Mouse (Mus musculus): ENCODE measurements around the gene Tktl2. TPM values are rescaled to one million over a fixed set of nuclear protein-coding genes. Genes with fewer than 3 reads are reported as not detected.

Tktl2 gene
- total and polyA plus RNA-seq, 3 experiments = not detected

DNA sequence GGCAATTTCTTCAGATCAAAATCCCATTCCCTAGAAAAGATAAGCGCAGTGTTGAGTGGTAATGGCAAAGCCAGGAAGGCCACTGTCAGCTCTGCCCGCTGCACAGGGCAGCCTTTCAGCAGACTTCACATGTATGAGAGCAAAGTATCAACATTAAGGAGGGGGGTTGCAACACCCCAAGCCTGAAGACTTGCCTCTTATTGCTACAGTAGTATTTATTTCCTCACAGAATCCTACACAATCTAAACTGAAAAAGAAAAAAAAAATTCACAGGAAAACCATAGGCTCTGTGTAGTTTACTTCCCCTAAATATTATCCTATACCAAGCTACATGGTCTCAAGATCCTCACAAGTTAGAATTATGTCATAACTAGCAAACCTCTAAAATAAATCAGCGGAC is 34.7 kb upstream of the Tktl2 start:
- peaks cover 0 to 9% of the 10 kb centered on the region in 2 experiments; a peak in 2 of 4 replicates for H3K36me3 ChIP-seq (ENCODE audit: control insufficient read depth in 1 of 2, insufficient read depth in 2 of 2, low read length in 2 of 2)
- H3K9me3 ChIP-seq (replicated peaks; ENCODE audit: insufficient read depth, low read length) = no peaks in the 10 kb centered on the region
- no peak overlapping the region for H3K9ac ChIP-seq (ENCODE audit: control insufficient read depth, low read depth, low read length, poor library complexity, severe bottlenecking)
- TF ChIP-seq POLR2AphosphoS2 (IDR thresholded peaks at IDR 0.05; ENCODE audit: low read length) (no peak), UBTF (IDR thresholded peaks at IDR 0.05; ENCODE audit: borderline replicate concordance, insufficient read depth, low read depth, low read length) (no peak), ZNF384 (IDR thresholded peaks at IDR 0.05; ENCODE audit: low read depth, low read length) (no peak), ETS1 (IDR thresholded peaks at IDR 0.05; ENCODE audit: low read depth, low read length) (no peak), ZKSCAN1 (IDR thresholded peaks at IDR 0.05; ENCODE audit: low read depth, low read length) (no peak)
- no peak for DNase-seq (ENCODE audit: low read depth, low spot score)
- H3K27me3 ChIP-seq (ENCODE audit: control insufficient read depth in 1 of 2, insufficient read depth in 2 of 2, low read length in 2 of 2) = no peaks in the 10 kb centered on the region
- no peaks in the 10 kb centered on the region for H3K4me1 ChIP-seq (ENCODE audit: control insufficient read depth in 1 of 2, insufficient read depth in 2 of 2, low read length in 2 of 2)
- H3K79me2 ChIP-seq (ENCODE audit: control insufficient read depth, insufficient read depth, low read length, poor library complexity) = no peaks in the 10 kb centered on the region
- H3K27ac ChIP-seq (ENCODE audit: control insufficient read depth, low read depth, low read length) = no peak overlapping the region
- H3K4me3 ChIP-seq (ENCODE audit: control insufficient read depth in 1 of 2, insufficient read depth in 1 of 2, low read depth in 2 of 2, low read length in 2 of 2) = no peak overlapping the region

DNA sequence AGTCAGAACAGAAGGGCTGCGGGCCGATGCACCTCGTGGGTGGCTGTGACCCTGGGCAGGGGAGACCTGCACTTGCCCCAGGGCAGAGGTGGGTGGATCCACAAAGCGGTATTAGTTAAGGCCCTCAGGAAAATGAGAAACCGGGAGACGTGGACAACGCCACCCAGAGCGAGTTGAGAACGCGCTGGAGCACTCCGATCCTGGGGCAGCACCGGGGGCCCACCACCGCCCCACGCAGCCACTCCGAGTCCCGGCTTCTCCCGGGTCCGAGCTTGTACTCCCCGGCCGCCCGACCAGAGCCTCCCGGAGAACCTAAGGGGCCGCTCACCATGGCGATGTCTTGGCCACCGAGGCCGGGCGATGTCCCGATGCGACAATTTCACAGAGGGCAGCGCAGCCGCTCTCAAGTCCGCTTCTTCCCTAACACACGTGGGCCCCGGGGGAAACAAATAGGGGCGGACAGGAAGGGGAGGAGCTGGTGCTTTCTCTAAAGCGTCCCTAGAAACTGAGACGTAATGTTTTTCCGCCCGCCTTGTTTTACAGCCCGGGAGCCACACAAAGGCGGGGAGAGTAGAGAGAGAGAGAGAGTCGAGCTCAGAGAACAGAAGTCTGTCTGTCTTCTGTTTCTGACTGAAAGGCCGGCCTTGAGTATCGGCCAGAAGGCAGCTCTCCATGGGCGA is 25.3 kb upstream of the Tktl2 start, which contains the start of gene Tma16:
Gene Tma16 (minus strand): TSS at position 447 of the 680 bp plus-strand sequence.
- Histone ChIP-seq H3K27me3 (ENCODE audit: control insufficient read depth in 1 of 2, insufficient read depth in 2 of 2, low read length in 2 of 2) (no peaks in the 10 kb centered on the region), H3K36me3 (ENCODE audit: control insufficient read depth in 1 of 2, insufficient read depth in 2 of 2, low read length in 2 of 2) (peaks cover 11 to 26% of the 10 kb centered on the region in 2 experiments), H3K79me2 (ENCODE audit: control insufficient read depth, insufficient read depth, low read length, poor library complexity) (peaks cover 26% of the 10 kb centered on the region), H3K4me1 (ENCODE audit: control insufficient read depth in 1 of 2, insufficient read depth in 2 of 2, low read length in 2 of 2) (peaks cover 4 to 10% of the 10 kb centered on the region in 2 experiments; a peak in 3 of 4 replicates), H3K9me3 (replicated peaks; ENCODE audit: insufficient read depth, low read length) (no peaks in the 10 kb centered on the region), H3K4me3 (ENCODE audit: control insufficient read depth in 1 of 2, insufficient read depth in 1 of 2, low read depth in 2 of 2, low read length in 2 of 2) (peak within 1 kb of the TSS; percentile 74 to 79), H3K9ac (ENCODE audit: control insufficient read depth, low read depth, low read length, poor library complexity, severe bottlenecking) (peak within 1 kb of the TSS; percentile 90), H3K27ac (ENCODE audit: control insufficient read depth, low read depth, low read length) (peak within 1 kb of the TSS; percentile 82)
- peak; percentile 93 for DNase-seq (ENCODE audit: low read depth, low spot score)
- peak; percentile 97 for TF ChIP-seq HCFC1 (IDR thresholded peaks at IDR 0.05; ENCODE audit: low read depth, low read length)
- peak; percentile 84 for TF ChIP-seq NELFE (IDR thresholded peaks at IDR 0.05; ENCODE audit: low read depth, low read length)
- peak; percentile 61 to 80; a peak in 3 of 4 replicates for TF ChIP-seq POLR2A (IDR thresholded peaks at IDR 0.05; ENCODE audit: control insufficient read depth in 1 of 2, insufficient read depth in 1 of 2, low read depth in 1 of 2, low read length in 2 of 2, poor library complexity in 1 of 2)
- TF ChIP-seq MXI1 (IDR thresholded peaks at IDR 0.05; ENCODE audit: low read depth, low read length) = peak; percentile 100
- no peak for TF ChIP-seq POLR2AphosphoS5 (IDR thresholded peaks at IDR 0.05; ENCODE audit: borderline replicate concordance, low read depth, low read length)
- peak; percentile 79; the same call in 1 of the 2 replicates for TF ChIP-seq POLR2AphosphoS2 (IDR thresholded peaks at IDR 0.05; ENCODE audit: low read length)
- TF ChIP-seq NRF1 (IDR thresholded peaks at IDR 0.05; ENCODE audit: insufficient read depth, low read depth, low read length, poor library complexity, severe bottlenecking) = peak; percentile 25; the same call in 1 of the 2 replicates
- peak; percentile 99 for TF ChIP-seq MAX (IDR thresholded peaks at IDR 0.05; ENCODE audit: low read length)
- peak; percentile 100 for TF ChIP-seq SIN3A (IDR thresholded peaks at IDR 0.05; ENCODE audit: low read length)
- no peak; the same call in 1 of the 2 replicates for TF ChIP-seq GATA1 (IDR thresholded peaks at IDR 0.05; ENCODE audit: low read depth, low read length)
- peak; percentile 99 for TF ChIP-seq MYC (IDR thresholded peaks at IDR 0.05; ENCODE audit: low read depth, low read length)
- TF ChIP-seq KAT2A (conservative IDR thresholded peaks at IDR 0.05; ENCODE audit: low read depth, low read length) = peak; percentile 82
- no peak for TF ChIP-seq CHD1 (IDR thresholded peaks at IDR 0.05; ENCODE audit: low read depth, low read length)
- peak; percentile 51 for TF ChIP-seq ZNF384 (IDR thresholded peaks at IDR 0.05; ENCODE audit: low read depth, low read length)
- TF ChIP-seq ELF1 (IDR thresholded peaks at IDR 0.05; ENCODE audit: low read depth, low read length) = peak; percentile 75
- 0 out of 2 replicates have a peak, but pooled peaks have one; percentile 24 for TF ChIP-seq ZKSCAN1 (IDR thresholded peaks at IDR 0.05; ENCODE audit: low read depth, low read length)
- 0 out of 2 replicates have a peak, but pooled peaks have one; percentile 55 for TF ChIP-seq MEF2A (IDR thresholded peaks at IDR 0.05; ENCODE audit: extremely low read depth, insufficient replicate concordance, low read depth, low read length, poor library complexity, severe bottlenecking)
- TF ChIP-seq MAZ (IDR thresholded peaks at IDR 0.05; ENCODE audit: low read depth, low read length) = peak; percentile 90; the same call in 1 of the 2 replicates
- TF ChIP-seq CHD2 (IDR thresholded peaks at IDR 0.05; ENCODE audit: low read length) = no peak
- peak; percentile 81 for TF ChIP-seq USF1 (IDR thresholded peaks at IDR 0.05; ENCODE audit: low read depth, low read length)
- peak in 1 of 2 experiments; percentile 37; a peak in 1 of 4 replicates for TF ChIP-seq EP300 (IDR thresholded peaks at IDR 0.05; ENCODE audit: low read depth in 1 of 2, low read length in 2 of 2)
- peak; percentile 84 for TF ChIP-seq TCF12 (IDR thresholded peaks at IDR 0.05; ENCODE audit: low read depth, low read length)
- no peak for TF ChIP-seq MAFK (IDR thresholded peaks at IDR 0.05; ENCODE audit: borderline replicate concordance, low read depth, low read length)
- TF ChIP-seq TBP (IDR thresholded peaks at IDR 0.05; ENCODE audit: low read depth, low read length) = peak; percentile 96
- no peak; the same call in 1 of the 2 replicates for TF ChIP-seq E2F4 (IDR thresholded peaks at IDR 0.05; ENCODE audit: borderline replicate concordance, low read depth, low read length)
- TF ChIP-seq ETS1 (IDR thresholded peaks at IDR 0.05; ENCODE audit: low read depth, low read length) = peak; percentile 69
- no peak for TF ChIP-seq RAD21 (IDR thresholded peaks at IDR 0.05; ENCODE audit: low read depth, low read length)
